Mouse (Mus musculus) ES-Bruce4 (cell line): ENCODE measurements around the gene Eif5. TPM values are rescaled to one million over a fixed set of nuclear protein-coding genes. Genes with fewer than 3 reads are reported as not detected.
A peak's percentile ranks its signal among the peaks of the same experiment; 100 is the strongest.

Source experiments
- H3K27ac ChIP-seq: 2 replicates; pipeline ENCODE4 v1.5.1; 2012; ENCODE audit warnings: low read length, inconsistent platforms; ENCODE audit not compliant: insufficient read depth
- H3K27me3 ChIP-seq: 2 replicates; pipeline ENCODE4 v1.6.1; 2012; ENCODE audit warnings: mild to moderate bottlenecking, low read length, inconsistent platforms; ENCODE audit not compliant: control insufficient read depth, poor library complexity, insufficient read depth, severe bottlenecking
- H3K36me3 ChIP-seq: 2 replicates; pipeline ENCODE4 v1.6.1; 2012; ENCODE audit warnings: inconsistent platforms, mild to moderate bottlenecking, low read length, moderate library complexity; ENCODE audit not compliant: control insufficient read depth, poor library complexity, insufficient read depth, severe bottlenecking
- H3K4me1 ChIP-seq: one replicate; pipeline ENCODE4 v1.8.1; 2011; ENCODE audit warnings: low read length; ENCODE audit not compliant: control insufficient read depth, insufficient read depth
- H3K4me3 ChIP-seq: 2 replicates; pipeline ENCODE4 v1.5.1; 2011; ENCODE audit warnings: low read depth, mild to moderate bottlenecking, low read length
- H3K9ac ChIP-seq: 2 replicates; pipeline ENCODE4 v1.6.1; 2012; ENCODE audit warnings: low read depth, mild to moderate bottlenecking, inconsistent platforms; ENCODE audit not compliant: poor library complexity, severe bottlenecking
- H3K9me3 ChIP-seq: replicated peaks from 2 replicates; pipeline ENCODE4 v1.6.1; 2012; ENCODE audit warnings: mild to moderate bottlenecking, low read length, inconsistent platforms; ENCODE audit not compliant: control insufficient read depth, poor library complexity, insufficient read depth, severe bottlenecking
- CTCF ChIP-seq: IDR thresholded peaks from one replicate; pipeline ENCODE4 v1.8.1; 2011; ENCODE audit warnings: low read depth, low read length
- EP300 ChIP-seq: IDR thresholded peaks from 2 replicates; pipeline ENCODE4 v1.6.1; 2011; ENCODE audit warnings: low read depth, low read length; ENCODE audit not compliant: insufficient read depth
- POLR2A ChIP-seq: IDR thresholded peaks from one replicate; pipeline ENCODE4 v1.8.1; 2011; ENCODE audit warnings: low read length; ENCODE audit not compliant: insufficient read depth
- polyA plus RNA-seq: library from polyadenylated mRNA; stranded (reverse); fragments of >200 nt; gene quantifications from 2 replicates; pipeline ENCODE4 v1.2.4, GENCODE M21; 2011; ENCODE audit warnings: low read depth; ENCODE audit not compliant: missing spikeins, insufficient read depth, insufficient read length

Gene Eif5
- polyA plus RNA-seq, 1 experiment: 315 TPM

DNA sequence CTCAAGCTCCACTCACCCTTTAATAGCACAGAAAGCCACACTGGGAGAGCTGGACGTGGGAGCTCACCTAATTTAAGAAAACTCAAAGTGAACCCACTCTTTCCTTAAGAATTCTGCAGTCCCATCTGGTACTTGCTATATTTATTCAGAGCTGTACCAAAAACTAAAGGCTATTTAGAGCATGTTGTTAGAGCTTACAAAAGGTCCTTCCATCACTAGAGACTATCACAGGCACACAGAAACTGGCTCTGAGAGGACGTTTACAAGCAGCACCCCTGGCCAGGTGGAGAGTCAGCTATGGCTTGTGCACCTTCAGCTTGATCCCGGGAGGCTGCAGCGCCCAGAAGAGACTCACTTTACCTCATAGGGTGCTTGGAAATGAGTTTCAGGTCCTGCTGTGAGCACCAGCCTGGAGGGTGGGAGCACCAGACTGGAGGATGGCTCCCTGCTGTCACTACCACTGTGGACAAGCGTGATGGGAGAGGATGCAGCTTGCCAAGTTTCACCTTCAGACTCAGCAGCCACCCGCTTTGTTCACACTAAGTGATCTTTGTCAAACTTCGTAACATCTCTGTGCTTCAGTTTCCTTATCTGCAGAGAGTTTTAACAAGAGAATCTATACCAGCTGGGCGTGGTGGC lies 10.1 kb upstream of the Eif5 start:
- TF ChIP-seq CTCF (no peak), EP300 (no peak), POLR2A (no peak)
- no peaks in the 10 kb centered on the region for H3K36me3 ChIP-seq
- no peaks in the 10 kb centered on the region for H3K9me3 ChIP-seq
- no peak overlapping the region for H3K4me3 ChIP-seq
- H3K9ac ChIP-seq: no peak overlapping the region
- no peak overlapping the region for H3K27ac ChIP-seq
- H3K4me1 ChIP-seq: no peaks in the 10 kb centered on the region
- no peaks in the 10 kb centered on the region for H3K27me3 ChIP-seq

DNA sequence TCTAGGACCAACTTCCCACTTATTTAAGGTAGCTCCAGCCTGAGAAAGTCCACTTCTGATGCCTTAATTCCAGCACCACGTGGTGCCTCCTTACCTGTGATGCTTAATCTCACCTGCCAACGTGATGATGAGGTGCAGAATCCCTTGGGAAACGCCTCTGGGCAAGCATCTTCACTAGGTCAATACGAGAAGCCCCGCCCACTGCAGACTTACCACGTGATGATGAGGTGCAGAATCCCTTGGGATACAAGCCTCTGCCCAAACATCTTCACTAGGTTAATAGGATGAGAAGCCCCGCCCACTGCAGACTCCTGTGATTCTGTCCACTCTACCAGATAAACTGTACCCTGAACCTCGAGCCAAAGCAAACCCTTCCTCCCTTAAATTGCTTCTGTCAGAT lies 8.6 kb upstream of the Eif5 start:
- no peaks in the 10 kb centered on the region for H3K9me3 ChIP-seq
- no peak overlapping the region for H3K9ac ChIP-seq
- no peak overlapping the region for H3K4me3 ChIP-seq
- no peaks in the 10 kb centered on the region for H3K27me3 ChIP-seq
- no peak for TF ChIP-seq CTCF
- TF ChIP-seq POLR2A: no peak
- TF ChIP-seq EP300: no peak
- peaks cover 2% of the 10 kb centered on the region for H3K4me1 ChIP-seq
- no peaks in the 10 kb centered on the region for H3K36me3 ChIP-seq
- H3K27ac ChIP-seq: no peak overlapping the region

DNA sequence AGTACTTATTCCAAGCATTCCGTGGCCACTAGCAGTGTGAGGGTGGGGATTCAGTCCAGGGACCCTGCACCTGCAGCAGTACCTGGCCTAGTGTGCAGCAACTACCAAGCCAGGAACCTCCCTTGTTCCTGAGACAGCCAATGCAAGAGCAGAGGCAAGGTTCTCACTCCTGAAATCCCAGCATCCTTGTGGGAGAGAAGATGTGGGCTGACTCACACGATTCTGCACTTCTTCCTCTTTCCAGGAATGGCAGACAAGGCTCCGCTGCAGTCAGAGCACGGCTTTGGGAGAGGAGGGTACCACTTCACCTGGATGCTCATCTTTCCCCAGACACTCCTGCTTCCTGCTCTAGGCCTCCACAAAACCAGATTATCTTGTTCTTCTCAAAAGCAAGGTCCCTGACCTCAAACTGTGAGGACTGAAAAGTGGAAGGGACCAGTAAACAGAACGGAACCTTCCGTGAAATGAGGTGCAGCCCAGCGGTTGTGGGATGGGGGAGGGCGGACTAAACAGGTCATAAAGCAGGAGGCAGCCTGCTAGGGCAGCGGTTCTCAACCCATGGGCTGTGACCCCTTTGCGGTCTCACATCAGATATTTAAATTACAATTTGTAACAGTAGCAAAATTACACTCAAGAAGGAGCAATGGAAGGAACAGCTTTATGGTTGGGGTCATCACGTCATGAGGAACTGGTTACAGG lies 4.6 kb upstream of the Eif5 start:
- H3K4me3 ChIP-seq: no peak overlapping the region
- peaks cover 5% of the 10 kb centered on the region for H3K4me1 ChIP-seq
- H3K27me3 ChIP-seq: no peaks in the 10 kb centered on the region
- H3K9me3 ChIP-seq: no peaks in the 10 kb centered on the region
- no peaks in the 10 kb centered on the region for H3K36me3 ChIP-seq
- no peak overlapping the region for H3K9ac ChIP-seq
- TF ChIP-seq EP300 (no peak), CTCF (no peak), POLR2A (no peak)
- no peak overlapping the region for H3K27ac ChIP-seq

DNA sequence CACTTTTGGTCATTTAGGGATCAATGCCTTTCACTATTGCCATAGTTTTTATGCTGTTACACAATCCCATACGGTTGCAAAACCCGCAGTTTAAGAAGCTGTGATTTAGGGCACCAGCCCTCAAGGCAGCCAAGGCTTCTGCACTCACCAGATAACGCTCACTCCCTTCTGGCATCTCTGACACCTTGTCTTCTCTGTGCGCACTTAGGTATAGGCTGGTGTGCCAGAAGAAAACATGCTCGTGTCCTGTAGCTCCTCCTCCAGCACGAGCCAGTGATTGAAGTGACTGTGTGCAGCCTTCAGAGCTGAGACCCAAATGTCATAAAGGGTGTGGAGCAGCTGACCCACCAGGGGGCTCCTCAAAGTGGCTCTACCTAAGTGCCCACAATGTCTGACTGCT lies 2.5 kb upstream of the Eif5 start:
- Histone ChIP-seq H3K36me3 (peaks cover 12% of the 10 kb centered on the region), H3K4me1 (peaks cover 5% of the 10 kb centered on the region), H3K4me3 (no peak overlapping the region), H3K27me3 (no peaks in the 10 kb centered on the region), H3K9me3 (no peaks in the 10 kb centered on the region), H3K27ac (no peak overlapping the region), H3K9ac (no peak overlapping the region)
- no peak for TF ChIP-seq CTCF

DNA sequence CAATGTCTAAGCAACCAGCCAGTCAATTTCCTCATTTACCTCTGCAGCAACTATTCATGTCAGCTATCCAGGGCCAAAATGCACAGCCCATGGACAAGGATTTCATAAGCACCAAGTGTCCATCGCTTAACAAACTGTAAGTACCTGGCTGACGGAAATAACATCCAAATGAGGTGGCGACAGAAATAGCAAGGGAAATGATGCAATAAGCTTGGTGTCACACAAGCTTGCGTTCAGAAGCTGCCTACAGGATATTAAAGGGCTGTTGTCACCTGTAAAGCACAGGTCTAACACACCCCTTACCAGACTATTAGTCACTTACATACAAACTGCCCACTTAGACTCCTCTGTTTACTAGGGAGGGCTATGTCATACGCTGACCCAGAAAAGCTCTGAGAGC lies 2.1 kb upstream of the Eif5 start:
- H3K4me1 ChIP-seq: peaks cover 5% of the 10 kb centered on the region
- no peak overlapping the region for H3K9ac ChIP-seq
- H3K27ac ChIP-seq: no peak overlapping the region
- H3K4me3 ChIP-seq: no peak overlapping the region
- no peaks in the 10 kb centered on the region for H3K27me3 ChIP-seq
- TF ChIP-seq POLR2A (no peak), CTCF (no peak), EP300 (no peak)
- H3K36me3 ChIP-seq: peaks cover 17% of the 10 kb centered on the region
- no peaks in the 10 kb centered on the region for H3K9me3 ChIP-seq

DNA sequence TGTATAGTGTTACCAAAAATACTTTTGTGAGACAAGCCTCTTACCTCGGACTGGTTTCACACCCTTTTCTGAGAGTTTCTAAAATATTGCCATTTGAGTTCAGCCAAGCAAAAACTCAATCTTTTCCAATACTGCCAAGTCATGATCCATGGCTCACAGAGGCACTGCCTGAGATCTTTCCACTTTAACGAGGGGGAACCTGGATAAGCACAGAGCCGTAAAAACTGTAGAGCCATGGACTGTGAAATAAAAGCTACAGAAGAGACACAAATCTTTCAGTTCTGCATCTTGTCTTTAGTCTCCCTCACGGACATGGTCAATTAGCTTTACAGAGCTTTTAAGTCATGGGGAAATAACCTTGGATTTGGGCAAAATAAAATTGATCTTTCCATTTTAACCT lies 1.1 kb upstream of the Eif5 start:
- Histone ChIP-seq H3K4me1 (peaks cover 5% of the 10 kb centered on the region), H3K9me3 (no peaks in the 10 kb centered on the region), H3K36me3 (peaks cover 26% of the 10 kb centered on the region), H3K27me3 (no peaks in the 10 kb centered on the region), H3K9ac (peak overlapping the region; percentile 92), H3K4me3 (peak overlapping the region; percentile 93; the same call in 1 of the 2 replicates), H3K27ac (0 out of 2 replicates have a peak overlapping the region, but pooled peaks have one; percentile 12)
- TF ChIP-seq EP300 (no peak), POLR2A (no peak), CTCF (no peak)
